Mouse (Mus musculus): ENCODE measurements at regions not wholly inside any gene's neighbourhood (a gene's known extent, or its start where the extent isn't known, plus 50 kb on each side); places are given as distances from the start of the nearest gene placed in this dataset.

DNA sequence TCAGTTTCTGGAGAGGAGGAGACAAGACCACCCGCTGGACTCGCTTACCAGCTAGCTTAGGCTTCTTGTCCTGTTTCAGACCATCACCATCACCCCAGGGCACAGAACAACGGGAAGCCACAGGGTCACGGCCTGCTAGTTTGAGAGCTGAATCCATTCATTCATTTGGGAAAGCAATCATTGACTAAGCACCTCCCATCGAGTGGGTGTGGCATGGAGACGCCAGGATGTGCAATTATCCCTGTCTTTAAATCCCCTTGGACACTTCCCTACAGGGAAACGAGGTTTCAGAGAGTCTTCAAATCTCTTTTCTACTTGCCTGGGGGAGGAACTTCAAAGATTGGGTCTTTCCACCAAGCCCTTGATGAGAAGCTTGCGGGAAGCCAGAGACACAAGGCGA is 108.7 kb downstream of the 2410131K14Rik start:
- DNase-seq (ENCODE audit: low read depth, low spot score): no peak

DNA sequence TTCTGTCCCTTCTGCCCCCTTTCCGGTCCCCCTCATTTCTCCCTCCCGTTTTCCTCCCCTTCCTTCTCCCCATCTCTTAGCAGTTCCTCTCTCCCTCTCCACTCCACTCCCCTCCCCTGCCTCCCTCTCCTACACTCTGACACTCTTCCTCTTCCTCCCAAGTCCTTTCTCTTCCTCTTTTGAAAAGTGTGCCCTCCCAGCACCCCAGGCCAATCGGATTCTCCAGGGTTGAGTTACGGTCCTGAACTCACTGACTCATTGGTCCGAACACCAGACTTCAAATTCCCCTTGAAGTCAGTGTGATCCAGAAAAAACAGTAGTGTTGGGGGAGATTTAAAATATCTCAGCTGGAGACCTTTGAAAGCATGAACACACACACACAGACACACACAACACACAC is 109.1 kb downstream of the 2410131K14Rik start:
- DNase-seq (ENCODE audit: low read depth, low spot score): no peak

- DNase-seq (ENCODE audit: low read depth, low spot score): no peak
Observed at GRCm38 (mm10) chr5:118354871-118355270, 109.8 kb downstream of the 2410131K14Rik start.

- no peak for DNase-seq (ENCODE audit: low read depth, low spot score)
Observed at GRCm38 (mm10) chr5:118355287-118355686, 110.3 kb downstream of the 2410131K14Rik start.

DNA sequence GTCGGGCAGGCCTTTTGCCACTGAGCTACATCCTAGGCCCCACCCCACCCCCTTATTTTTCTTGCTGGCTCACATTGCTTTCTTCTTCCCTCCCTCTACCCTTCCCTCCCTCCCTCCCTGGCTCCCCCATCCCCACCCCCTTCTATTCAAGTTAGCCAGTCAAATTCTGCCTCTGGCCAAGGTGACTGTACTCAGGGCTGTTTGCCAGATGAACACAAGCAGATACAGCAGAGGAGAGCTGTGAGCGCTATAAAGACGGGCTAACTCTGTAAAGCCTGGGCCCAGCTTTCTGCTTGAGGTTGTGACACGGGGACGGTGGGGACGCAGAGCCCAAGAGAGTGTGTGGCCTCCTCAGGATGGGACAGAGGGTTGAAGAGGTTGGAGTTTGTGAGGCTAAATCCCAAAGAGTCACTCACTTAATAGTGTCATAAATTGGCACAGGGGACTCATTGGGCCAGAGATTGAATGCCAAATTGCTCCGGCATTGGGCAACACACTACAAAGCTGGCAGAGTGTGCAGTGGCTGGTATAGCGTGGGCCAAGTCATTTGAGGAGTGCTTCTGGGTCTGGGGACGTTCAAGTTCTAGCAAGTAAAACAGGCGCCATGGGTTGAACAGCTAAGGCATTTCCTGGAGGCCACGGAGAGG is 110.8 kb downstream of the 2410131K14Rik start:
- DNase-seq (ENCODE audit: low read depth, low spot score): no peak

DNA sequence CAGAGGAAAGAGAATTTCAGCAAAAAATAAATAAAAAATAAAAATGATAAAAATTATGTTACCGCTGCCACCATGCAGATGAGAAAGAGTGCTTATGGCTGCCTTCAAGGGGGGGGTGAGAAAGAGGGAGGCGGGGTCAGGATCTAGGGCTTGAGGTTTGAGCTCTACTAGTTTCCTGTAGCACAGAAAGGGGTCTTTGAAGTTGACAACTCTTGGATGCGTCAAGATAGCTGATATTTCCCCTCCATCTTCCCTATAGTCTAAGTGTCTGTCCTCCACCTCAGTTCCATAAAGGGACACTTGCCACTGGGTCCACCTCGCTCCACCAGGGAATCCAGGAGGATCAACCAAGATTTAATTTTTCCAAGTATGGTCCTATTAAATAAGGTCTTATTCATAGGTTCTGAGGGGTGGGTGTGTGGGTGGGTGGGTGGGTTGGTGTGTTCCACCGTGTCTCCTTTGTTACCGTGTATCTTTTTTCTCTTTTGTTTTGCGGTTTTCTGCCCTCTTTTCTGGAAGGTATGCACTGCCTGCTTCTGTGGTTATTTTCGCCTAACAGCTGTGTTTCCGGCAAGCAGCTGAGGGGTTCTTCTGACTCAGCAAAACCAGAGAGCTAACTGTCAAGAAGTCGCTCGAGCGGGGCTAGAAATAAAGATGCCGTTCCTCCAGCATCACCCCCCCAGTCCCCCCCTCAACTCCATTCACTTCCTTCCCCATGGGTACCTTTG is 114.8 kb downstream of the 2410131K14Rik start:
- DNase-seq (ENCODE audit: low read depth, low spot score): no peak

DNA sequence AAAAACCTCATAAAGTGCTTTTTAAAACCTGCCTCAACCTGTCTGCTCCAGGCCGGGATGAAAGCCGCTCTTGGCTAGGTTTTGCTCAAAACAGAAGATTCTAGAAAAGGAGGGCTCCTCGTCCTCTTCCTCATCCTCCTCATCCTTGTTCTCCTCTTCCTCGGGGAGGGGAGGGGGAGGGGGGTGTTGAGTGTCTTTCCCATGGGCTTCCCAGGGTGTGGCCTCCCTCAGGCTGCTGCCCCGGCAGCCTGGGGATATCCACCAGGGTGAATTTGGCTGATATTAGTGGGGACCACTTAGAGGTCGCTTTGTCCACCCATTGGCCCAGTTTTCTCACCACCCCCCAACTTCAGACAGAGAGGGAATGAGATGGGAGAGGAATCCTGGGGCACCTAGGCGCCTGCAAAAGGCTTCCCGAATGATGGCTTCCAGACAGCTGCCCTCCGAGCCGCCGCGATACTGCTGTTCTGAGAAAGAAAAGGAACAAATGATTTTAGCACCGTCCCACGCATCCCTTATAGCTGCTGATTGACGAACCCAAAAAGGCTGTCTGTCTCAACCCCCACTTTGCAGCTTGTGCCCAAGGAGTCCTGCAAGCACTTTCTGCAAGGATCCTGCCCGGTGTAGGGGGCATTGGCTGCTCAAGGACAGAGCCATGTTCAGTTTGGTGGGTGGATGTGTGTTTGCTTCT is 115.5 kb downstream of the 2410131K14Rik start:
- no peak for DNase-seq (ENCODE audit: low read depth, low spot score)

DNA sequence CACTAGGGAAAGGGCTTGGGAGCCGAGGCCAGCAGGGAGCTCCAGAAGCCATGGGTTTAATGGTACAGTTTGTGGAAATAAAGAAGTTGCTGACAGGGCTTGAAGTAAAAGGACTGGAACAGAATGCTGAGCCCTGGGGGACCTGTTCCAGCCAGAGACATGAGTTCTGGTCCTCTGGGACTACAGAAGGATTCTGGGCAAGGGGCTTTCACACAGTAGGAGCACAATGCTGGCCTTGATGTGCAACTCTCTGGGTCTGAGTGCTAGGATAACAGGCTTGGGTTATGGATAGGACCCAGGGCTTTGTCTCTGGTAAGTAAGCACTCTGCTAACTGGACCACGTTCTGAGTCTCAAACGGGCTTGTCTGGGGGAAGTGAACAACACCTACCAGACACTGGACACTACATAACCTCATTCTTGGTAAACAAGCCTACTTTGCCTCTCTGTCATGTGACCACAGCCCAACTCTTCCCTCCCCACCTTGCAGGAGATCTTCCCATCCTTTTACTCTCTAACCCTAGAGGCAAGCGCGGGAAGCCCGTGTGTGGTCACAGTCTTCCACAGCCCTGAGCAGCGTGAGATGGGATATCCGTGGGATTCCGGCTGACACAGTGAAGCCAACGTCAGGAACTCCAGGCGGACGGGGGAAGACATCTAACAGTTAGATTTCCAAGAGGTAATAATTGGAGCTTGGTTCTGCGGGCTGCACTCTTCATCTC is 116.3 kb downstream of the 2410131K14Rik start:
- no peak for DNase-seq (ENCODE audit: low read depth, low spot score)

DNA sequence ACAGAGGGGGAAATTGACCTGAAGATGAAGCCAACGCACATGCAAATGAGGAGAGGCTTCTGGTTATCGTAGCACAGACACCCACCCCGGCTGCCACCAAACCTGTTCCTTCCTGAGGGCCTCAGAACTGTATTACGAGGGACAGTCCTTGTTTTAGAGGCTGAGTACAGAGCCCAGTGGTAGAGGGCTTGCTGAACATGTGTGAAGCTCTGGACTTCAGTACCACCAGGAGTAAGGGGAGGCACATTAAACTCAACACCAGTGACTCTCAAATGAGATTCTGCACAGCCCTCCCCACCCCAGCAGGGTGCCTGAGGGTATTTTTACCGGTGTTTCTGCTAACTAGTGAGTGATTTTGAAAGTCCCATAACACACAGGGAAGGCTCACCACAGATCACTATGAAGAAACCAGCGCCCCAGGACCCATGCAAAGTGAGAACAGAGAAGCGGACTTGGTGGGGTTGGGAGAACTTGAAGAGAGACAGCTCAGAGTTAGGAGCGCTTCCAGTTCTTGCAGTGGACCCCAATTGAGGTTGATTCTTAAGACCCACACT is 116.9 kb downstream of the 2410131K14Rik start:
- DNase-seq (ENCODE audit: low read depth, low spot score): no peak

- DNase-seq (ENCODE audit: low read depth, low spot score): no peak
Observed at GRCm38 (mm10) chr5:118362738-118363137, 117.7 kb downstream of the 2410131K14Rik start.

GRCm38 (mm10) chr5:118363154-118363553 is 118.1 kb downstream of the 2410131K14Rik start:
- no peak for DNase-seq (ENCODE audit: low read depth, low spot score)

DNA sequence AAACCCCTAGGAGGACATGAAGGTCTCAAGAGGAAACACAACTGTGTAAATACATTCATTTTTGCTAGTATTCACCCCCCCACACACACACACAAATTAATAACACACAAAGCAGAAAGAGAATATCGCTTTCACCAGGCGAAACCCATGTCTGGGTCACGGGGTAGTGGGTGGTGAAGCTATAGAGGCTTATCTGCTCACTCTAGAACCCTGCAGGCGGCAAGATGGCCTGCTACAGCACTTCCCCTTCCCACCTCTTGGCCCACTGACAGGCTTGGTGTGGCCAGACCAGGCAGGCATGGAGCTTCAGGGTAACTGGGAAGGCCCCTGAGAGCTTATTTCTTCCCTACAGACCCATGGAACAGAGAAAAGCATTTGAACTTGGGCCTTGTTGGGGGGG is 119.6 kb downstream of the 2410131K14Rik start:
- no peak for DNase-seq (ENCODE audit: low read depth, low spot score)

- no peak for DNase-seq (ENCODE audit: low read depth, low spot score)
Observed at GRCm38 (mm10) chr5:118365196-118365595, 120.2 kb downstream of the 2410131K14Rik start.

DNA sequence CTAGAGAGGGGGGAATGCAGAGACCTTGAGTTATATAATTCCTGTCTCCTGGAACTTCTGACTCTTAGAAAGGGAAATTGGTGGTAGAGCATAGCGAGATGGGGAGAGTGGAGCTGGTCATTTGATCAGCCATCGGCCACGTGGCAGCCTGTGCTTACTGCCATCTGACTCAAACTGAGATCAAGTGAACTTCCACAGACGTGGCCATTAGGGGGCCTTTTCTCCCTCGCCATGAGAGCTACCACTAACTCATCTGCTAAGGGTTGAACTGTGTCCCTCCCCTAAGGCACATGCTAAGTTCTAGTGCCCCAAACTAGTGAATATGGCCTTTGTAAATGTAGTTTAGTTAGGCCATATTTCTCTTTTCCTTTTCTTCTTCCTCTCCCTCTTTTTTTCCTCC is 120.6 kb downstream of the 2410131K14Rik start:
- DNase-seq (ENCODE audit: low read depth, low spot score): no peak

GRCm38 (mm10) chr5:118367047-118367446 is 122.0 kb downstream of the 2410131K14Rik start:
- DNase-seq (ENCODE audit: low read depth, low spot score): no peak

GRCm38 (mm10) chr5:118373581-118373981 is 128.6 kb downstream of the 2410131K14Rik start:
- DNase-seq (ENCODE audit: low read depth, low spot score): no peak

- no peak for DNase-seq (ENCODE audit: low read depth, low spot score)
Observed at GRCm38 (mm10) chr5:118374968-118375367, 129.9 kb downstream of the 2410131K14Rik start.

DNA sequence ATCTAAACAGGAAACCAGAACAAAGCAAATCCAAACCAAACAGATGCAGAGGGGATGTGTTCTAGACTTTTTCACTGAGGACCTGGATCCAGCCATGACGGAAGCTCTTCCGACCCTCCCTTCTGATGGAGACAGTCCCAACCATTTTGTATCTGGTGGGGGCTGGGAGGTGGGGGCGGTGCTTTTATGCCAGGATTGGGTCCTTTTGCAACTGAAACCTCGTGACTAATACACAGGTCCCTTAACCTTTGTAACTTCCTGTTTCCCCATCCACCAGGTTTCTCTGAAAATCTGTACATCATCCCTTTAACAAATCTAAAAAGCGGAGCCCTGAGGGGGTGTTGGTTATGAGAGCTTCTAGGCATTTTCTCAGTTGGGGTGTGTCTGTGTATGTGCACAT is 130.9 kb downstream of the 2410131K14Rik start:
- DNase-seq (ENCODE audit: low read depth, low spot score): no peak

- DNase-seq (ENCODE audit: low read depth, low spot score): no peak
Observed at GRCm38 (mm10) chr5:118376478-118376877, 131.5 kb downstream of the 2410131K14Rik start.

GRCm38 (mm10) chr5:118377402-118377848 is 132.4 kb downstream of the 2410131K14Rik start:
- DNase-seq (ENCODE audit: low read depth, low spot score): no peak

- no peak for DNase-seq (ENCODE audit: low read depth, low spot score)
Observed at GRCm38 (mm10) chr5:118379245-118380051, 134.4 kb downstream of the 2410131K14Rik start.
